Mouse (Mus musculus): ENCODE results near the gene Gm3005.
"Not testable (repeated sequence)": the region's sequence is repeated elsewhere in the genome, so short reads cannot be mapped to it uniquely, and the experiment has no call there.

The Gm3005 gene

DNA sequence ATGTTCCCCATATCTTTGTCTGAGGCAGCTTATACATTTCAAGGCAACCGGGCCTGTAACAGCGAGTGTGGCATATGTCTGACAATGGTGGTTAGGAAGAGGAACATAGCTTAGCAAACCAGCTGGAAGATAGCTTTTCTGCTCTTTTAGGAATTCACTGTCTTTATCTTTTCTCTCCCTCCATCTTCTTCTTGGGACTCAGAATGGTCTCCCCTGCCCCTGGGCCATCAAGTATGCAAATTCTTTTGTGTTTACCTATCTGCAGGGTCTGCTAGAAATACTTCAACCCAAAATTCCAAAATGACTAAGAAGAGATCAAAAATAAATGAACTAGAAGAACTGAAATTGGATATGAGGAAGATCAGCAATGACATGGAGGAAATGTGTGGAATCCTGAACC lies at the start of gene Gm3005:
Gene Gm3005 (plus strand): TSS at position 301 of the 400 bp plus-strand sequence.
- DNase-seq (ENCODE audit: low read depth, low spot score) = not testable (repeated sequence)

DNA sequence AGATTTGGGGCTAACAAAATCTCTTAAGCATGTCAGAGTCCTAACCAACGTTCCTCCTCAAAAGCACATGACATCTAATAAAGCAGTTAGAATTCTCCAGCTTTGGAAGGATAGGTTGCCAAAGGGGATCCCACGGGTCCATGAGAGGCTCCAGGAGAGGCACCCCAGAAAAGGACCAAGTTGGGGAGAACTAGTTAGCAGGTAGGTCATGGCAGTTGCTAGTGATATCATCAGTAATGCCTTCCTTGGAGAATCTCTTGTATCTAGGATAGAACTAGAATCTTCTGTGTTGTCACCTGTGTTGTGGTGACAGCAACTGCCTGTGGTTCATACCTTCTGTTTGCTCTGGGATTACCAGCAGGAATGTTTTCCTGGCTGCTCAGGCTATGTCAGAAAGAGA lies 33.1 kb upstream of the Gm3005 start, which contains the start of gene Gm10413:
Gene Gm10413 (plus strand): TSS at position 301 of the 400 bp plus-strand sequence.
- DNase-seq (ENCODE audit: low read depth, low spot score) = not testable (repeated sequence)

DNA sequence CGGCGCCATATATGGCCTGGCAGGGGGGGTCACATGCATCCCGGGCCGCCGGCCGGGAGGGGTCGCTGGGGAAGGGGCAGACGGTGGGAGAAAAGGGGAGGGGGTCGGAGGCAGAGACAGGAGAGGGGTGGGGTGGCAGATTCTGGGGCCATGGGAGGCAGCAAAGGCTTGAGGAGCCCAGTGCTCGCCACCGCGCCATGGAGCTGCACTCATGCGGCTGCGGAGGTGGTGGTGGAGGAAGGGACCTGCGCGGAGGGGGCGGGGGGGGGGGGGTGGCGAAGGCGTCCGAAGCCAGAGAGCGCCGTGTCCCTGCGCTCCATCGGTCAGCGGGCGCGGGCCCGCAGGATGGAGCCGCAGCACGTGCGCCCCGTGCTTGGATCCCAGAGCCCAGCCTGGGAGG lies 15.6 kb upstream of the Gm3005 start, which contains the start of gene Gm10409:
Gene Gm10409 (plus strand): TSS at position 301 of the 400 bp plus-strand sequence.
- not testable (repeated sequence) for DNase-seq (ENCODE audit: low read depth, low spot score)

DNA sequence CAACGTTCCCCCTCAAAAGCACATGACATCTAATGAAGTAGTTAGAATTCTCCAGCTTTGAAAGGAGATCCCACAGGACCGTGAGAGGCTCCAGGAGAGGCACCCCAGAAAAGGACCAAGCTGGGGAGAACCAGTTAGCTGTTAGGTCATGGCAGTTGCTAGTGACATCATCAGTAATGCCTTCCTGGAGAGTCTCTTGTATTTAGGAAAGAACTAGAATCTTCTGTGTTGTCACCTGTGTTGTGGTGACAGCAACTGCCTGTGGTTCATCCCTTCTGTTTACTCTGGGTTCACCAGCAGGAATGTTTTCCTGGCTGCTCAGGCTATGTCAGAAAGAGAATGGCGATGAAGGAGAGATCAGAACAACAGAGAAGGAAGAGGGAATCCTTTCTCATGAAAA lies 21.2 kb downstream of the Gm3005 start, which contains the start of gene Gm10408:
Gene Gm10408 (plus strand): TSS at position 301 of the 400 bp plus-strand sequence.
- not testable (repeated sequence) for DNase-seq (ENCODE audit: low read depth, low spot score)

DNA sequence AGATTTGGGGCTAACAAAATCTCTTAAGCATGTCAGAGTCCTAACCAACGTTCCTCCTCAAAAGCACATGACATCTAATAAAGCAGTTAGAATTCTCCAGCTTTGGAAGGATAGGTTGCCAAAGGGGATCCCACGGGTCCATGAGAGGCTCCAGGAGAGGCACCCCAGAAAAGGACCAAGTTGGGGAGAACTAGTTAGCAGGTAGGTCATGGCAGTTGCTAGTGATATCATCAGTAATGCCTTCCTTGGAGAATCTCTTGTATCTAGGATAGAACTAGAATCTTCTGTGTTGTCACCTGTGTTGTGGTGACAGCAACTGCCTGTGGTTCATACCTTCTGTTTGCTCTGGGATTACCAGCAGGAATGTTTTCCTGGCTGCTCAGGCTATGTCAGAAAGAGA lies 206.3 kb downstream of the Gm3005 start, which contains the start of gene Gm3012:
Gene Gm3012 (plus strand): TSS at position 301 of the 400 bp plus-strand sequence.
- not testable (repeated sequence) for DNase-seq (ENCODE audit: low read depth, low spot score)

Measured in CD4-positive helper T cell, adult 2 months (primary cell).